Mouse (Mus musculus) MEL (cell line): ENCODE results near the gene Rad51d. TPM values are rescaled to one million over a fixed set of nuclear protein-coding genes. Genes with fewer than 3 reads are reported as not detected.
A peak's percentile ranks its signal among the peaks of the same experiment; 100 is the strongest.

Source experiments
- DNase-seq: peaks from one replicate; pipeline ENCODE4 v3.0.0; 2011; ENCODE audit warnings: low read depth, low spot score
- H3K27ac ChIP-seq: 2 replicates; pipeline ENCODE4 v1.5.1; 2012; ENCODE audit warnings: low read depth, mild to moderate bottlenecking, control low read depth, low read length, moderate library complexity; ENCODE audit not compliant: control insufficient read depth
- H3K27me3 ChIP-seq, 2 experiments: fragments of 150-350 bp in 1 of 2; sonication (generic) in 1 of 2; 2 replicates each; pipeline ENCODE4 v1.6.1; 2012; ENCODE audit warnings: low read length in 2 of 2, mild to moderate bottlenecking in 2 of 2, improper control_type of control experiment in 1 of 2, moderate library complexity in 1 of 2; ENCODE audit not compliant: insufficient read depth in 2 of 2, control insufficient read depth in 1 of 2
- H3K36me3 ChIP-seq, 2 experiments: 2 replicates each; pipeline ENCODE4 v1.6.1; 2012 to 2014; ENCODE audit warnings: low read length in 2 of 2, improper control_type of control experiment in 1 of 2, inconsistent platforms in 1 of 2, mild to moderate bottlenecking in 1 of 2; ENCODE audit not compliant: insufficient read depth in 2 of 2, control insufficient read depth in 1 of 2
- H3K4me1 ChIP-seq, 2 experiments: fragments of 150-350 bp in 1 of 2; sonication (generic) in 1 of 2; 2 replicates each; pipeline ENCODE4 v1.6.1; 2012; ENCODE audit warnings: low read length in 2 of 2, improper control_type of control experiment in 1 of 2, mild to moderate bottlenecking in 1 of 2; ENCODE audit not compliant: insufficient read depth in 2 of 2, control insufficient read depth in 1 of 2
- H3K4me3 ChIP-seq, 2 experiments: fragments of 150-350 bp in 1 of 2; sonication (generic) in 1 of 2; 2 replicates each; pipeline ENCODE4 v1.5.1; 2012; ENCODE audit warnings: low read depth in 2 of 2, low read length in 2 of 2, mild to moderate bottlenecking in 2 of 2, moderate library complexity in 2 of 2, control low read depth in 1 of 2, improper control_type of control experiment in 1 of 2; ENCODE audit not compliant: control insufficient read depth in 1 of 2, insufficient read depth in 1 of 2
- H3K79me2 ChIP-seq: 2 replicates; pipeline ENCODE4 v1.6.1; 2012; ENCODE audit warnings: mild to moderate bottlenecking, low read length, moderate library complexity; ENCODE audit not compliant: control insufficient read depth, poor library complexity, insufficient read depth
- H3K9ac ChIP-seq: 2 replicates; pipeline ENCODE4 v1.6.1; 2012; ENCODE audit warnings: low read depth, mild to moderate bottlenecking, control low read depth, low read length, moderate library complexity; ENCODE audit not compliant: control insufficient read depth, poor library complexity, severe bottlenecking
- H3K9me3 ChIP-seq: fragments of 150-350 bp; sonication (generic); replicated peaks from 2 replicates; pipeline ENCODE4 v1.6.1; 2012; ENCODE audit warnings: mild to moderate bottlenecking, low read length, improper control_type of control experiment, moderate library complexity; ENCODE audit not compliant: insufficient read depth
- BHLHE40 ChIP-seq: IDR thresholded peaks from 2 replicates; pipeline ENCODE4 v1.6.1; 2012; ENCODE audit warnings: low read depth, mild to moderate bottlenecking, inconsistent platforms, low read length, improper control_type of control experiment, borderline replicate concordance
- E2F4 ChIP-seq: IDR thresholded peaks from 2 replicates; pipeline ENCODE4 v1.6.1; 2011; ENCODE audit warnings: low read depth, low read length, improper control_type of control experiment, borderline replicate concordance
- ETS1 ChIP-seq: IDR thresholded peaks from 2 replicates; pipeline ENCODE4 v1.6.1; 2012; ENCODE audit warnings: low read depth, mild to moderate bottlenecking, inconsistent platforms, low read length, improper control_type of control experiment, moderate library complexity
- GABPA ChIP-seq: IDR thresholded peaks from 2 replicates; pipeline ENCODE4 v1.6.1; 2012; ENCODE audit warnings: low read depth, mild to moderate bottlenecking, inconsistent platforms, low read length, improper control_type of control experiment, moderate library complexity
- GATA1 ChIP-seq: IDR thresholded peaks from 2 replicates; pipeline ENCODE4 v1.6.1; 2011; ENCODE audit warnings: low read depth, low read length, improper control_type of control experiment
- HCFC1 ChIP-seq: IDR thresholded peaks from 2 replicates; pipeline ENCODE4 v1.6.1; 2012; ENCODE audit warnings: low read depth, mild to moderate bottlenecking, inconsistent platforms, low read length, improper control_type of control experiment, moderate library complexity
- KAT2A ChIP-seq: conservative IDR thresholded peaks from 2 replicates; pipeline ENCODE4 v1.6.1; 2012; ENCODE audit warnings: low read depth, low read length, improper control_type of control experiment, inconsistent platforms
- MEF2A ChIP-seq: IDR thresholded peaks from 2 replicates; pipeline ENCODE4 v1.6.1; 2014; ENCODE audit warnings: low read depth, mild to moderate bottlenecking, inconsistent platforms, low read length, improper control_type of control experiment; ENCODE audit not compliant: poor library complexity, insufficient replicate concordance, severe bottlenecking; ENCODE audit errors: extremely low read depth
- MYB ChIP-seq: IDR thresholded peaks from 2 replicates; pipeline ENCODE4 v1.6.1; 2011; ENCODE audit warnings: mild to moderate bottlenecking, low read depth, low read length, improper control_type of control experiment
- POLR2A ChIP-seq, 2 experiments: IDR thresholded peaks; 2 replicates each; pipeline ENCODE4 v1.6.1; 2011 to 2012; ENCODE audit warnings: low read length in 2 of 2, mild to moderate bottlenecking in 2 of 2, control low read depth in 1 of 2, improper control_type of control experiment in 1 of 2, low read depth in 1 of 2, moderate library complexity in 1 of 2; ENCODE audit not compliant: control insufficient read depth in 1 of 2, insufficient read depth in 1 of 2, poor library complexity in 1 of 2
- POLR2AphosphoS2 ChIP-seq: IDR thresholded peaks from 2 replicates; pipeline ENCODE4 v1.6.1; 2011; ENCODE audit warnings: low read length, improper control_type of control experiment
- RAD21 ChIP-seq: IDR thresholded peaks from 2 replicates; pipeline ENCODE4 v1.6.1; 2011; ENCODE audit warnings: mild to moderate bottlenecking, low read depth, low read length, improper control_type of control experiment
- RCOR1 ChIP-seq: IDR thresholded peaks from 2 replicates; pipeline ENCODE4 v1.6.1; 2012; ENCODE audit warnings: low read depth, mild to moderate bottlenecking, inconsistent platforms, low read length, improper control_type of control experiment
- SIN3A ChIP-seq: IDR thresholded peaks from 2 replicates; pipeline ENCODE4 v1.6.1; 2012; ENCODE audit warnings: low read length, improper control_type of control experiment, inconsistent platforms
- UBTF ChIP-seq: IDR thresholded peaks from 2 replicates; pipeline ENCODE4 v1.6.1; 2012; ENCODE audit warnings: low read depth, mild to moderate bottlenecking, inconsistent platforms, low read length, improper control_type of control experiment, moderate library complexity, borderline replicate concordance; ENCODE audit not compliant: insufficient read depth
- USF1 ChIP-seq: IDR thresholded peaks from 2 replicates; pipeline ENCODE4 v1.6.1; 2014; ENCODE audit warnings: low read depth, mild to moderate bottlenecking, inconsistent platforms, low read length, improper control_type of control experiment, moderate library complexity
- polyA plus RNA-seq, 2 experiments: library from polyadenylated mRNA; stranded (reverse) in 1 of 2; unstranded in 1 of 2; fragments of >175 nt in 1 of 2; fragments of >200 nt in 1 of 2; gene quantifications; 2 replicates each; pipeline versions ENCODE4 v1.2.1 to v1.2.4; 2012; ENCODE audit warnings: low replicate concordance in 2 of 2, low read depth in 1 of 2; ENCODE audit not compliant: insufficient read length in 2 of 2, insufficient read depth in 1 of 2, missing spikeins in 1 of 2
- total RNA-seq: library from RNA; depleted of rRNA; stranded (reverse); fragments of 300-350 nt; gene quantifications from 2 replicates; pipeline ENCODE4 v1.2.3, GENCODE M21; 2012

Rad51d gene
- total and polyA plus RNA-seq, 3 experiments: 21.1 to 30.0 TPM; not detected in 1

- peak; percentile 63 for TF ChIP-seq SIN3A
- no peak for TF ChIP-seq POLR2AphosphoS2
- TF ChIP-seq, all 39 proteins: peak for 12
Measured at GRCm38 (mm10) chr11:82870173-82871030, 20.0 kb downstream of the Rad51d start (continued).

- peaks cover 7 to 30% of the 10 kb centered on the region in 2 experiments for H3K4me1 ChIP-seq
- peaks cover 15% of the 10 kb centered on the region for H3K79me2 ChIP-seq
- peak overlapping the region; percentile 60 for H3K27ac ChIP-seq
- H3K4me3 ChIP-seq: peak overlapping the region; percentile 85 to 98
- DNase-seq: no peak
- no peak for TF ChIP-seq GABPA
- TF ChIP-seq HCFC1: 0 out of 2 replicates have a peak, but pooled peaks have one; percentile 10
- no peak for TF ChIP-seq BHLHE40
- no peak for TF ChIP-seq ETS1
- TF ChIP-seq MEF2A: no peak
- no peak for TF ChIP-seq SIN3A
- TF ChIP-seq POLR2A (IDR thresholded peaks at IDR 0.05; ENCODE audit: control insufficient read depth in 1 of 2, insufficient read depth in 1 of 2, low read depth in 1 of 2, low read length in 2 of 2, poor library complexity in 1 of 2): no peak
- TF ChIP-seq E2F4: peak; percentile 37; the same call in 1 of the 2 replicates
- no peak for TF ChIP-seq GATA1
- no peak for TF ChIP-seq POLR2AphosphoS2
- no peak for TF ChIP-seq USF1
- 0 out of 2 replicates have a peak, but pooled peaks have one; percentile 15 for TF ChIP-seq UBTF
- TF ChIP-seq RCOR1: no peak
- TF ChIP-seq, all 39 proteins: peak for 3
- Histone ChIP-seq H3K27me3 (no peaks in the 10 kb centered on the region), H3K9me3 (no peaks in the 10 kb centered on the region), H3K36me3 (peaks cover 0 to 37% of the 10 kb centered on the region in 2 experiments; a peak in 2 of 4 replicates), H3K9ac (peak overlapping the region; percentile 88)
Measured at GRCm38 (mm10) chr11:82869506-82870172, 20.8 kb downstream of the Rad51d start.

- TF ChIP-seq KAT2A (no peak), RAD21 (no peak), GABPA (no peak), MYB (no peak)
- Histone ChIP-seq H3K9me3 (no peaks in the 10 kb centered on the region), H3K36me3 (peaks cover 0 to 50% of the 10 kb centered on the region in 2 experiments; a peak in 2 of 4 replicates), H3K4me1 (peaks cover 20 to 40% of the 10 kb centered on the region in 2 experiments), H3K27ac (no peak overlapping the region), H3K27me3 (no peaks in the 10 kb centered on the region), H3K9ac (no peak overlapping the region), H3K4me3 (no peak overlapping the region), H3K79me2 (peaks cover 15% of the 10 kb centered on the region)
- DNase-seq: no peak
Measured at GRCm38 (mm10) chr11:82867956-82868355, 22.5 kb downstream of the Rad51d start.
